Mouse (Mus musculus) small intestine, adult 2 months (tissue): ENCODE data around the gene Olfr538. TPM values are rescaled to one million over a fixed set of nuclear protein-coding genes. Genes with fewer than 3 reads are reported as not detected.
"Not testable (repeated sequence)": the region's sequence is repeated elsewhere in the genome, so short reads cannot be mapped to it uniquely, and the experiment has no call there.

Experiments used
- H3K27ac ChIP-seq: fragments of 200-500 bp; 2 replicates; pipeline ENCODE4 v1.5.1; 2012; ENCODE audit warnings: low read depth, low read length, control low read depth, inconsistent platforms; ENCODE audit not compliant: insufficient read depth
- H3K27me3 ChIP-seq: fragments of 200-500 bp; 2 replicates; pipeline ENCODE4 v1.6.1; 2012; ENCODE audit warnings: mild to moderate bottlenecking, moderate library complexity, low read length, inconsistent platforms; ENCODE audit not compliant: control insufficient read depth, insufficient read depth
- H3K36me3 ChIP-seq: fragments of 200-500 bp; 2 replicates; pipeline ENCODE4 v1.6.1; 2012; ENCODE audit warnings: mild to moderate bottlenecking, low read length, control low read depth, inconsistent platforms; ENCODE audit not compliant: control insufficient read depth, insufficient read depth
- H3K4me1 ChIP-seq: fragments of 200-500 bp; 2 replicates; pipeline ENCODE4 v1.6.1; 2012; ENCODE audit warnings: low read length, inconsistent platforms, mixed read lengths; ENCODE audit not compliant: control insufficient read depth, insufficient read depth, insufficient read length
- H3K4me3 ChIP-seq: fragments of 200-500 bp; 2 replicates; pipeline ENCODE4 v1.5.1; 2012; ENCODE audit warnings: low read depth, mild to moderate bottlenecking, control low read depth, inconsistent platforms, low read length, moderate library complexity
- CTCF ChIP-seq: fragments of 200-500 bp; IDR thresholded peaks from 2 replicates; pipeline ENCODE4 v1.5.1; 2012; ENCODE audit warnings: low read depth, mild to moderate bottlenecking, control low read depth, inconsistent platforms, low read length, moderate library complexity, mixed read lengths; ENCODE audit not compliant: insufficient replicate concordance, insufficient read length; ENCODE audit errors: extremely low read depth
- POLR2A ChIP-seq: fragments of 200-500 bp; IDR thresholded peaks from 2 replicates; pipeline ENCODE4 v1.6.1; 2012; ENCODE audit warnings: low read depth, mild to moderate bottlenecking, control low read depth, inconsistent platforms, low read length, moderate library complexity
- WGBS: fragments of 180-500 bp; shearing (Covaris S2); methylation state at CpG from one replicate; pipeline ENCODE4 v1.1.7; 2018; 5-methylcytosine and 5-hydroxymethylcytosine counted together
- polyA plus RNA-seq: library from polyadenylated mRNA; depleted of rRNA; stranded (reverse); fragments of >200 nt; gene quantifications from 2 replicates; pipeline ENCODE4 v1.2.3, GENCODE M21; 2012; rRNA removed

The Olfr538 gene
- polyA plus RNA-seq: not detected in 2 replicates

DNA sequence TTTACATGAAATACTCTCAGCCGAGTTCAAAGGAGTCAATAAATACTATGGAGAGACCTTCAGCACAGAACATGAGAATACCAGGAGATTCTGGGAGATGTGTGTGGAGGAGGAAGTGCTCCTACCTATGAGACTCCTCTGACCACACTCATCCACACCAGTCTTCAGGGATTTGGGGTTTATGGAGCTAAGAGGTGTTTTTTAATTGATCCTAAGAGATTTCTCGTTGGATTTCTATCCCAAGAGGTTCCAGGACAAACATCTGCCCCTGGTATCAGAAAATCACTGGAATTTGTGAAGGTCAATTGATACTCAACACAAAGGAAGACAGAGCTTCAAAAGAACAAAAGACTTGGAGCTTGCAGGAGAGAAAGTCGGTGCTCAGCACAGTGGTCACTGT is at the start of gene Olfr538:
Gene Olfr538, plus strand, starts transcription at position 301 of the 400 bp plus-strand sequence.
- H3K36me3 ChIP-seq: no peaks in the 10 kb centered on the region
- TF ChIP-seq POLR2A: no peak
- no peak for TF ChIP-seq CTCF
- H3K27me3 ChIP-seq: no peaks in the 10 kb centered on the region
- H3K27ac ChIP-seq: no peak within 1 kb of the TSS
- H3K4me3 ChIP-seq: no peak within 1 kb of the TSS
- no peaks in the 10 kb centered on the region for H3K4me1 ChIP-seq
- WGBS: 62% methylated on average over 3 of the region's 3 CpGs

DNA sequence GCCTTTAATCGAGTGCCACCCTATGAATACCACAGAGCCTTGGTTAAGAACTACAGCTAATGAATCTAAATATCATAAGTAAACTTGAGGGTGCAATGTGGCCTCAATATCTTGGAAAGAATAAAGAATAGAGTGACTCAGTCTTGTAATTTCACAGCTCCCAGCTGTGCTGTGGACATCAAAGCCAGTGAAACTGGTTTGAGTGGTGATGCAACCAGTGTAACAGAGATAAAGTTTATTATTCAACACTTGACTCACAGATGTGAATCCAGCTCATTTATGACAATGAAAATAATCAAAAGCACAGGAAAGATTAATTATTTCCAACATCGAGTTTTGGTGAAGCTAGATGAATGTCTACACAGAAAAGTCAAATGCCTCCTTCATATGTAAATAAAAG is 27.9 kb upstream of the Olfr538 start:
- 27% methylated on average over 2 of the region's 2 CpGs for WGBS
- no peaks in the 10 kb centered on the region for H3K4me1 ChIP-seq

DNA sequence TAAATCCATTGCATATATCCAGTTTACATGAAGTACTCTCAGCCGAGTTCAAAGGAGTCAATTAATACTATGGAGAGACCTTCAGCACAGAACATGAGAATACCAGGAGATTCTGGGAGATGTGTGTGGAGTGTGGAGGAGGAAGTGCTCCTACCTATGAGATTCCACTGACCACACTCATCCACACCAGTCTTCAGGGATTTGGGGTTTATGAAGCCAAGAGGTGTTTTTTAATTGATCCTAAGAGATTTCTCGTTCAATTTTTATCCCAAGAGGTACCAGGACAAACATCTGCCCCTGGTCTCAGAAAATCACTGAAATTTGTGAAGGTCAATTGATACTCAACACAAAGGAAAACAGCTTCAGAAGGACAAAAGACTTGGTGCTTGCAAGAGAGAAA is 33.3 kb downstream of the Olfr538 start, which contains the start of gene Olfr46:
Gene Olfr46, plus strand, starts transcription at position 301 of the 400 bp plus-strand sequence.
- WGBS: 85% methylated on average over 2 of the region's 2 CpGs
- not testable (repeated sequence) for H3K27me3 ChIP-seq, H3K27ac ChIP-seq, H3K4me3 ChIP-seq, H3K4me1 ChIP-seq, H3K36me3 ChIP-seq

More for the DNA sequence above, 27.9 kb upstream of the Olfr538 start:
- Histone ChIP-seq H3K27me3 (no peaks in the 10 kb centered on the region), H3K4me3 (no peak overlapping the region), H3K27ac (no peak overlapping the region), H3K36me3 (no peaks in the 10 kb centered on the region)
- TF ChIP-seq CTCF (no peak), POLR2A (no peak)

Other genes starting within 250 kb of the Olfr538 start
- gene Olfr525, start 247.0 kb upstream of the Olfr538 start, polyA plus RNA-seq: not detected in 2 replicates
- gene Olfr527, start 233.9 kb upstream of the Olfr538 start, polyA plus RNA-seq: not detected in 2 replicates
- gene Olfr60, start 206.2 kb upstream of the Olfr538 start, polyA plus RNA-seq: 0.36 and 1.6 TPM in 2 replicates
- gene Olfr530, start 191.6 kb upstream of the Olfr538 start, polyA plus RNA-seq: not detected in 2 replicates
- 0.04 TPM in 1 of 2 replicates, not detected in the other for gene Olfr531, start 165.0 kb upstream of the Olfr538 start, polyA plus RNA-seq
- gene Olfr532, start 146.2 kb upstream of the Olfr538 start, polyA plus RNA-seq: not detected in 2 replicates
- gene Olfr533, start 104.5 kb upstream of the Olfr538 start, polyA plus RNA-seq: not detected in 2 replicates
- not detected in 2 replicates for gene Olfr535, start 83.7 kb upstream of the Olfr538 start, polyA plus RNA-seq
- not detected in 2 replicates for gene Olfr536, start 60.5 kb upstream of the Olfr538 start, polyA plus RNA-seq
- gene Olfr46, start 33.4 kb downstream of the Olfr538 start, polyA plus RNA-seq: not detected in 2 replicates
- not detected in 2 replicates for gene Olfr61, start 61.1 kb downstream of the Olfr538 start, polyA plus RNA-seq
- gene Olfr53, start 78.6 kb downstream of the Olfr538 start, polyA plus RNA-seq: not detected in 2 replicates
- gene Olfr539, start 92.0 kb downstream of the Olfr538 start, polyA plus RNA-seq: not detected in 2 replicates
- gene Olfr45, start 114.1 kb downstream of the Olfr538 start, polyA plus RNA-seq: not detected in 2 replicates
- not detected in 2 replicates for gene Olfr541, start 129.4 kb downstream of the Olfr538 start, polyA plus RNA-seq
- gene Cyp2e1, start 195.9 kb downstream of the Olfr538 start, polyA plus RNA-seq: 0.09 and 0.13 TPM in 2 replicates
- not detected in 2 replicates for gene Syce1, start 220.0 kb downstream of the Olfr538 start, polyA plus RNA-seq